Mouse (Mus musculus): Measurements from ENCODE around the gene Fam81a.

Gene Fam81a

GRCm38 (mm10) chr9:70109279-70109678, 33.1 kb downstream of the Fam81a start:
- DNase-seq (ENCODE audit: low read depth, low spot score): peak; percentile 82

- DNase-seq (ENCODE audit: low read depth, low spot score): no peak
These were observed 34.2 kb downstream of the Fam81a start for GRCm38 (mm10) chr9:70108151-70108550.

GRCm38 (mm10) chr9:70105573-70105972, 36.8 kb downstream of the Fam81a start:
- DNase-seq (ENCODE audit: low read depth, low spot score): no peak

GRCm38 (mm10) chr9:70103106-70103505, 39.3 kb downstream of the Fam81a start:
- no peak for DNase-seq (ENCODE audit: low read depth, low spot score)

- DNase-seq (ENCODE audit: low read depth, low spot score): no peak
These were observed 44.8 kb downstream of the Fam81a start for GRCm38 (mm10) chr9:70097542-70097941.

GRCm38 (mm10) chr9:70095016-70095415, 47.3 kb downstream of the Fam81a start:
- peak; percentile 17 for DNase-seq (ENCODE audit: low read depth, low spot score)

GRCm38 (mm10) chr9:70090541-70090940, 51.8 kb downstream of the Fam81a start:
- no peak for DNase-seq (ENCODE audit: low read depth, low spot score)

GRCm38 (mm10) chr9:70088786-70089096, 53.6 kb downstream of the Fam81a start:
- no peak for DNase-seq (ENCODE audit: low read depth, low spot score)

GRCm38 (mm10) chr9:70088041-70088785, 54.1 kb downstream of the Fam81a start:
- no peak for DNase-seq (ENCODE audit: low read depth, low spot score)

GRCm38 (mm10) chr9:70087379-70087778, 55.0 kb downstream of the Fam81a start:
- DNase-seq (ENCODE audit: low read depth, low spot score): no peak

- DNase-seq (ENCODE audit: low read depth, low spot score): no peak
These were observed 56.3 kb downstream of the Fam81a start for GRCm38 (mm10) chr9:70086091-70086490.

GRCm38 (mm10) chr9:70084107-70084506, 58.3 kb downstream of the Fam81a start:
- DNase-seq (ENCODE audit: low read depth, low spot score): peak; percentile 45

GRCm38 (mm10) chr9:70082357-70083204, 59.8 kb downstream of the Fam81a start:
- DNase-seq (ENCODE audit: low read depth, low spot score): peak; percentile 27

- no peak for DNase-seq (ENCODE audit: low read depth, low spot score)
These were observed 60.6 kb downstream of the Fam81a start for GRCm38 (mm10) chr9:70081767-70082166.

GRCm38 (mm10) chr9:70080976-70081375, 61.4 kb downstream of the Fam81a start:
- DNase-seq (ENCODE audit: low read depth, low spot score): peak; percentile 67

- DNase-seq (ENCODE audit: low read depth, low spot score): peak; percentile 80
These were observed 62.1 kb downstream of the Fam81a start for GRCm38 (mm10) chr9:70080027-70080800.

- no peak for DNase-seq (ENCODE audit: low read depth, low spot score)
These were observed 64.3 kb downstream of the Fam81a start for GRCm38 (mm10) chr9:70078034-70078433.

GRCm38 (mm10) chr9:70077170-70077569, 65.2 kb downstream of the Fam81a start:
- no peak for DNase-seq (ENCODE audit: low read depth, low spot score)

- DNase-seq (ENCODE audit: low read depth, low spot score): no peak
These were observed 70.0 kb downstream of the Fam81a start for GRCm38 (mm10) chr9:70072387-70072786.

GRCm38 (mm10) chr9:70069961-70070435, 72.4 kb downstream of the Fam81a start:
- no peak for DNase-seq (ENCODE audit: low read depth, low spot score)

GRCm38 (mm10) chr9:70067497-70067896, 74.9 kb downstream of the Fam81a start:
- DNase-seq (ENCODE audit: low read depth, low spot score): no peak

GRCm38 (mm10) chr9:70062012-70062411, 80.3 kb downstream of the Fam81a start:
- DNase-seq (ENCODE audit: low read depth, low spot score): no peak

All from CD4-positive, CD25-positive, alpha-beta regulatory T cell, adult 2 months (primary cell).